Mouse (Mus musculus) stomach, adult 2 months (tissue): ENCODE measurements around the gene Glcci1. TPM values are rescaled to one million over a fixed set of nuclear protein-coding genes. Genes with fewer than 3 reads are reported as not detected.

Experiments
- polyA plus RNA-seq: library from polyadenylated mRNA; depleted of rRNA; stranded (reverse); fragments of >200 nt; gene quantifications from 2 replicates; pipeline ENCODE4 v1.2.3, GENCODE M21; 2012; rRNA removed

Glcci1 gene
- polyA plus RNA-seq: 0.96 and 1.1 TPM in 2 replicates

DNA sequence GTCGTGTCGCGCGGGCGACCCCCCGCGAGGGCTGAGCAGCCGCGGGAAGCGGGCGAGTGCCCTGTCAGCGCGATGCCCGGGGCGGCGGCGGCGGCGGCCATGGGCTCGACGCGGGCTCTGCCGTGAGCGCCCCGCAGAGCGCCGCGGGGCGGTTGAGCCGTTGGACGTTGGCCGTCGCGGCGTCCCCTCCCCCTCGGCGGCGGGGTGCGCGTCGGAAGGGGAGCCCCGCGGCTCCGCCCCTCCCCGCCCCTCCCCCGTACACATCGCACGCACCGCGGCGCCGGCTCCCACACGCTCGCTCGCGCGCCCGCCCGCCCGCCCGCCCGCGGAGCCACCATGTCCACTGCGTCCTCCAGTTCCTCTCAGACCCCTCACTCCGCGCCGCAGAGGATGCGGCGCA lies at the start of gene Glcci1:
Glcci1 (plus strand) TSS at position 50 of the 400 bp plus-strand sequence.

